Mouse (Mus musculus) embryo, embryonic 11.5 days (tissue): ENCODE data around the gene Stx2.
"Not testable (repeated sequence)": the region's sequence is repeated elsewhere in the genome, so short reads cannot be mapped to it uniquely, and the experiment has no call there.

Experiments used
- DNase-seq: peaks from one replicate; pipeline ENCODE4 v3.0.0-alpha.2; 2012; ENCODE audit warnings: low read depth, low spot score

Gene Stx2

GRCm38 (mm10) chr5:129010937-129011336 lies 2.6 kb upstream of the Stx2 start:
- no peak for DNase-seq

GRCm38 (mm10) chr5:129009577-129009976 lies 1.2 kb upstream of the Stx2 start:
- DNase-seq: no peak

DNA sequence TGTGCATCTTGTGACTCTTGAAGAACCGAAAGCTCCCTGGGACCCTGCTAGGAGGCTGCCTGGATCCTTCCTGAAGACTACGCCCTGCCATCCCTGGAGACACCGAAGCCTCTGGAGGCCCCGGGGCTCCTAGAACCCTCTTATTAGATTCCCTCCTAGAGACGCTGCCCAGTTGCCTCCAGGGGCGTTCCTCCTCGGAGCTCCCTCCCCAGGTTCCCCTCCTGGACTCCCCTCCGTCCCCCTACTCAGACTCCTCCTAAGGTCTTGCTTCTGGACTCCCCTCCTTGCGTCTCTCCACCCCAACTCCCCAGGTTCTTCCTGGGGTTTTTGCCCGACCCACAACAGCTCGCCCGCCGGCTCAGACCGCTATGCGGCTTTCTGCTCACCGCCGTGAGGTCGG lies 366 bp downstream of the Stx2 start:
- DNase-seq: no peak

- no peak for DNase-seq
These were observed 1.0 kb downstream of the Stx2 start for GRCm38 (mm10) chr5:129007105-129007957.

DNA sequence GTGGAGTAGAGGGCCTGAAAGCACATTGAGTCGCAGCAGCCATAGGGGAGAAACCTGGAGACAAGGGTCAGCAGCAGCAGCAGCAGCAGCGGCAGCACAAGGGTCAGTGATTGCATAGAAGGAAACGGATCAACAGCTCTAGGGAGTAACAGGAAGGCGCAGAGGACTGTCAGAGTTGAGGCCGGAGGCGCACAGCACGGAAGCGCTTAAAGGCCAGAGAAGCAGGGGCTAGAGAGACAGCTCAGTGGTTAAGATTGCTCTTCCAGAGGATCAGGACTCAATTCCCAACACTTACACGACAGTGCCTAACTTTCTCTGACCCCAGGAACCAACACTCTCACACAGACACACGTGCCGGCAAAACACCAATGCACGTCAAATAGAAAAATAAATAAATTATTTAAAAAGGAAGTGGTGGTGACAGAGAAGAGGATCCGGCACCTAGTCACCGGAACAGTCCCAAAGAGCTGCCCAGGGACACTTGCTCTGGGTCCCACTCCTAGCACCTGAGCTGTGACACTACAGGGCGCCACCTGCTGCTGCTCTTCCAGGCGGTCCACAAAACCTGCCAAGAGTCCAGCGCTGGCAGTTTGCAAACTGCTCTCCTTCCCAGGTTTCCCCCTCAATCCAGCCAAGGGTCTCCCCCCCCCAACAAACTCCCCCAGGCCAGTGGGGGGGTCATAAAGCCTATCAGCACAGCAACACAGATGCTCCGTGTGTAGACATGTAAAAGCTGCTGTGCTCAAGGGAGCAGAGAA lies 2.2 kb downstream of the Stx2 start:
- DNase-seq: no peak

GRCm38 (mm10) chr5:129005416-129005815 lies 3.0 kb downstream of the Stx2 start:
- DNase-seq: no peak

DNA sequence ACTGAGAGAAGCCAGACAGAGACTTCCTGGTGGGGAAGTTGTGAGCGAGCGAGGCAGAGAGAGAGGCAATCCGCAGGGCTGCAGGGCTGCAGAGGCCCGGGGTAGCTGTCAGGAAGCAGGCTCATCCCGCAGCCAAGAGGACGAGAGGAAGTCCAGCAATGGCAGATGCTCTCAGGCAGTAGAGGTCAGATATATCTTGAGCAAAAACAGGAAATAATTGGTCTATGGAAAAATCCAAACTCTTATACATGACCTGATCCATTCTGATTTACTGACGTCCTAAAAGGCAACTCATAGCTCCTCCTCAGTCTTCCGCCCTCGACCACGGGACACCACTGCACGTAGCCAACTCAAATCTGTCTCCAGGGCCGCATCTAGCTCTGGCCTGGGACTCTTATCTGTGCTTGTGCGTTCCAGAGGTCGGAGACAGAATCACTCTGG lies 5.8 kb downstream of the Stx2 start:
- no peak for DNase-seq

- DNase-seq: no peak
These were observed 7.5 kb downstream of the Stx2 start for GRCm38 (mm10) chr5:129000706-129001468.

DNA sequence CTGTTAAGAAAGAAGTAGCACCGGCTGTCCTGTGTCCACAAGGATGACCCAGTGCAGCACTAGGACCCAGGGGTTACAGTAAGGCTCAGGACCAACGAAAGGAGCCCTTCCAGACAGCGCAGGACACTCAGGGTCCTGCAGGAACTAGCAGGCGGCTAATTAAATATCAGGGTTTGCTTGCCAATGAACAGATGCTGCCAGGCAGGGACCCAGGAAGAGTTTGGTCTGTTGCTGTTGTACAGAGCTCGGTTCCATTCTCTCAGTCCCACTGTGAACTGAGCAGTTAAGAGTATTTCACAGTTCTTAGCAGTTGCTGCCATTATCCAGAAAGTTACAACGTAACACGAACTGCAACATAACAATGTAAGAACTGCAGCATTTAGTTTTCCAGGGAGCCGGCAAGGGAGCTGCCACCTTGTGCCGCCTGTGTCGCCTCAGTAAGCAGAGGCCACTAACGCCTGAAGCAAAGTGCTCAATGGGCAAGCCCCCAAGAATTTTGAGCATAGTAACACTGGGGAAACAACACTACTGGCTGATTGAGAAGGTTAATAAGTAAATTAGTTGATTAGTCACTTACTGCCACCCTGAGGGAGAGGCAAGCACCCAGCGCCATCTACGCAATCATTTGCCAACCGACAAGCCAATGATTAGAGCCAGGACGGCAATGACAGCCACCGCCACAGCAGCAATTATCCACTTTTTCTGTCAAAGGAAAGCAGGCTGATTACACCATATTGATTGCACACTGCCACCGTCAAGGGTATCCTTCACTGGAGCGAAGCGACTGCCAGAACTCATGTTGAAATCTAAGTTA lies 21.0 kb downstream of the Stx2 start:
- no peak for DNase-seq

- DNase-seq: no peak
These were observed 22.4 kb downstream of the Stx2 start for GRCm38 (mm10) chr5:128985946-128986345.

DNA sequence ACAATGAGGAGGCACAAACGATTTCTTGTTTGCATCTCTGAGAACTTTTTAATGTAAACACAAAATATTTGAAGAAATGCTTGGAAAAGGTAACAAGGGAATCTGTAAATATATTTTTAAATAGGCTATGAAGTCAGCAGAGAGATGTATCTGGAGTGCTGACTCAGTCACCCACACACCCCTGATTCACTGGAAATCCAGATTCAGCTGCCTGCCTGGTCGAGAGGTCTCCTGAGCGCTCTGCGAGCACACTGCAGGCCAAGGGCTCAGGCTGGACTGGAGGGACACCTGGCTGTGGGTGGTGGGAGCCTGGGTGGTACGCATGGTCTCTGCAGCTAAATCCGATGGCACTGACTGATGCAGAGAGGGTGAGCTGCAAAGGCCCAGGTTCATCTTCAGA lies 23.8 kb downstream of the Stx2 start:
- DNase-seq: no peak

GRCm38 (mm10) chr5:128981607-128982006 lies 26.8 kb downstream of the Stx2 start:
- DNase-seq: peak; percentile 50

- DNase-seq: no peak
These were observed 27.5 kb downstream of the Stx2 start for GRCm38 (mm10) chr5:128980857-128981256.

DNA sequence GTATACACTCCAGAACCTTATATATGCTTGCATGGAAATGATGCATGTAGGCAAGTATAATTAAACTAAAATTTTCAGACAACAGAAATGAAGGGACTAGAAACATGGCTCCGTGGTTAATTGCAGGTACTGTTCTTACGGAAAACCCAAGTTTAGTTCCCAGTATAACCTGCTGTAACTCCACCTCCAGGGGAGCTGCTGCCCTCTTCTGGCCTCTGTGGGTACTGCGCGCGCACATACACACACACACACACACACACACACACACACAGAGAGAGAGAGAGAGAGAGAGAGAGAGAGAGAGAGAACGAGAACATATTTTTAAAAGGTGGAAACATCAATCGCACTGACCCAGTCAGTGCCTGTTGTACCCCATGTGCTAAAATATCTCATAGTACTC lies 29.4 kb downstream of the Stx2 start:
- no peak for DNase-seq

DNA sequence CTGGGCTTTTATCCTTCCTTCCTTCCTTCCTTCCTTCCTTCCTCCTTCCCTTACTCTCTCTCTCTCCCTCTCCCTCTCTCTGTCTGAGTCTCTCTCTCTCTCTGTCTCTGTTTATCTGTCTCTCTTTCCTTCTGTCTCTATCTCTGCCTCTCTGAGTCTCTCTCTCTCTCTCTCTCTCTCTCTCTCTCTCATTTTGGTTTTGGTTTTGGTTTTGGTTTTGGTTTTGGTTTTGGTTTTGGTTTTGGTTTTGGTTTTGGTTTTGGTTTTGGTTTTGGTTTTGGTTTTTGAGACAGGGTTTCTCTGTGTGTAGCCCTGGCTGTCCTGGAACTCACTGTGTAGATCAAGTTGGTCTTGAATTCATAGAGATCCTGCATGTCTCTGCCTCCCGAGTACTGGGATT lies 30.9 kb downstream of the Stx2 start:
- not testable (repeated sequence) for DNase-seq

GRCm38 (mm10) chr5:128976266-128976665 lies 32.1 kb downstream of the Stx2 start:
- DNase-seq: no peak

- DNase-seq: no peak
These were observed 37.1 kb downstream of the Stx2 start for GRCm38 (mm10) chr5:128971298-128971697.

GRCm38 (mm10) chr5:128970878-128971277 lies 37.5 kb downstream of the Stx2 start:
- no peak for DNase-seq

GRCm38 (mm10) chr5:128964353-128964752 lies 44.0 kb downstream of the Stx2 start:
- DNase-seq: no peak

- DNase-seq: no peak
These were observed 49.5 kb downstream of the Stx2 start for GRCm38 (mm10) chr5:128958916-128959315.

GRCm38 (mm10) chr5:128954371-128954770 lies 54.0 kb downstream of the Stx2 start:
- DNase-seq: not testable (repeated sequence)
